Mouse (Mus musculus) myocyte (in vitro differentiated cells): ENCODE data around the gene Fhit.

Experiments used
- CEBPB ChIP-seq: IDR thresholded peaks from 2 replicates; pipeline ENCODE4 v1.6.1; 2011; ENCODE audit warnings: mild to moderate bottlenecking, moderate library complexity; ENCODE audit not compliant: poor library complexity, insufficient read depth, severe bottlenecking
- E2F4 ChIP-seq: IDR thresholded peaks from one replicate; pipeline ENCODE4 v1.6.1; 2011; ENCODE audit warnings: mild to moderate bottlenecking, control low read depth, moderate library complexity; ENCODE audit not compliant: insufficient read depth
- MYOD1 ChIP-seq, 3 experiments: IDR thresholded peaks; one replicate each; pipeline ENCODE4 v1.6.1; 2011; ENCODE audit warnings: control low read depth in 2 of 3, low read depth in 2 of 3, mild to moderate bottlenecking in 2 of 3, moderate library complexity in 1 of 3; ENCODE audit not compliant: insufficient read length in 2 of 3, control insufficient read depth in 1 of 3
- MYOG ChIP-seq, 3 experiments: IDR thresholded peaks; one replicate each; pipeline ENCODE4 v1.6.1; 2011; ENCODE audit warnings: control low read depth in 2 of 3, low read depth in 2 of 3, mild to moderate bottlenecking in 2 of 3; ENCODE audit not compliant: insufficient read length in 2 of 3, control insufficient read depth in 1 of 3, insufficient read depth in 1 of 3
- POLR2A ChIP-seq: IDR thresholded peaks from one replicate; pipeline ENCODE4 v1.6.1; 2011; ENCODE audit warnings: low read depth, mild to moderate bottlenecking, control low read depth, moderate library complexity; ENCODE audit not compliant: insufficient read length
- POLR2AphosphoS2 ChIP-seq: IDR thresholded peaks from one replicate; pipeline ENCODE4 v1.6.1; 2011; ENCODE audit warnings: low read depth, control low read depth; ENCODE audit not compliant: insufficient read length
- REST ChIP-seq: IDR thresholded peaks from one replicate; pipeline ENCODE4 v1.6.1; 2011; ENCODE audit warnings: mild to moderate bottlenecking, control low read depth, moderate library complexity; ENCODE audit not compliant: insufficient read depth, insufficient read length
- SRF ChIP-seq: IDR thresholded peaks from one replicate; pipeline ENCODE4 v1.6.1; 2011; ENCODE audit warnings: low read depth; ENCODE audit not compliant: control insufficient read depth, insufficient read length
- TCF12 ChIP-seq: IDR thresholded peaks from one replicate; pipeline ENCODE4 v1.6.1; 2011; ENCODE audit warnings: mild to moderate bottlenecking, control low read depth; ENCODE audit not compliant: poor library complexity, insufficient read depth, severe bottlenecking
- USF1 ChIP-seq: IDR thresholded peaks from one replicate; pipeline ENCODE4 v1.6.1; 2011; ENCODE audit warnings: low read depth, mild to moderate bottlenecking, control low read depth, moderate library complexity

GRCm38 (mm10) chr14:10711841-10712521 is 449.9 kb downstream of the Fhit start:
- TF ChIP-seq TCF12 (no peak), POLR2A (no peak), CEBPB (no peak), REST (no peak), USF1 (no peak), MYOD1 (IDR thresholded peaks at IDR 0.05; ENCODE audit: control insufficient read depth in 1 of 3, insufficient read length in 2 of 3, low read depth in 2 of 3) (no peak), E2F4 (no peak), POLR2AphosphoS2 (no peak), SRF (no peak), MYOG (IDR thresholded peaks at IDR 0.05; ENCODE audit: control insufficient read depth in 1 of 3, insufficient read depth in 1 of 3, insufficient read length in 2 of 3, low read depth in 2 of 3) (no peak)
